9 mouse cellular contexts compared by ENCODE assay signal in the genomic region with DNA sequence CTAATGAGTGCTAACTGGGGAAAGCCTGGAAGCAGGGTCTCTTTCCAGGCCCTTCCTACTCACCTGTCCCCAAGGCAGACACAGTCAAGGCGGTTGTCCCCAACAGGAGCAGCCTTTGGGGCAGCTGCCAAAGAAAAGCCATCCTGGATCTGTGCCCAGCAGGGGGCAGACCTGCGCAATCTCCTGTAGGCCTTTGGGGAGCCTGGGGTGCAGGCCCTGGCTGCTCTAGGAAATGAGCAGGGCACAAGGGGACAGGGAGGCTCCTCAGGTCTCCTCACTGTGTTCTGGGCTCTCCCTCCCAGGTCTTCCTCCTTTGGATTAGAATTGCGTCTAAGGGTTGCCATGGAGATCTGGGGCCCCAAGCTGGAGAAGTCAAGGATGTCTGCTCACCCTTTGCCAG. TPM values are rescaled to one million over a fixed set of nuclear protein-coding genes. Genes with fewer than 3 reads are reported as not detected.
DNase-seq lines count a peak whose midpoint lies in the region; ATAC-seq and TF ChIP-seq lines count a peak whose summit lies in the region.
"Had no signal": no experiment of that assay in that cellular context is flagged by ENCODE, and none has a peak within 500 bp of the region (broad histone marks: within the 10 kb centered on the region; RNA-seq: fewer than 3 reads in every experiment).

No protein-coding gene starts in this region.

- H3K27ac ChIP-seq in layer of hippocampus, adult 2 months: no peak overlapping the region
- H3K27ac ChIP-seq: liver, embryonic 15.5 days had no signal

- DNase-seq in layer of hippocampus, adult 2 months (ENCODE audit: low spot score in 2 of 2): no peak
- DNase-seq in layer of hippocampus, postnatal 14 days (ENCODE audit: low spot score in 2 of 2): no peak
- DNase-seq in WW6 (ENCODE audit: low read depth, low spot score): peak; percentile 28
- peak; percentile 16 to 17 for DNase-seq in spleen, postnatal 36 days (ENCODE audit: low spot score in 2 of 2)
- DNase-seq in gastrocnemius, postnatal 14 days: no peak
- DNase-seq in right cerebral cortex, adult 2 months (ENCODE audit: low spot score in 2 of 2): no peak
- no peak for DNase-seq in right cerebral cortex, postnatal 14 days

- intact Hi-C loops in gastrocnemius, postnatal 14 days (cut with DNase I; ENCODE audit: low total_unique reads): no loop called here

- no peak overlapping the region for H3K4me3 ChIP-seq in layer of hippocampus, adult 2 months
- H3K4me3 ChIP-seq: liver, embryonic 15.5 days had no signal

- peak; percentile 51 for TF ChIP-seq CTCF in layer of hippocampus, adult 2 months (conservative IDR thresholded peaks at IDR 0.05)

- ATAC-seq in granulocyte monocyte progenitor cell, adult 5-6 weeks (replicated peaks; ENCODE audit: poor library complexity, severe bottlenecking): 0 out of 2 replicates have a peak, but pooled peaks have one; percentile 12

RNA-seq across cellular contexts. Expression of a gene that starts 7.4 kb away (rescaled TPM):
- not detected for total RNA-seq in layer of hippocampus, adult 2 months (2021)
- not detected for total RNA-seq in layer of hippocampus, postnatal 14 days (2021)
- total RNA-seq in granulocyte monocyte progenitor cell, adult 5-6 weeks (2014; fragmentation: Nextera tagmentation): not detected in 2 replicates
- total RNA-seq in granulocyte monocyte progenitor cell, adult 5-6 weeks (2017): not detected in 2 replicates
- not detected for total RNA-seq in gastrocnemius, postnatal 14 days (2021)

RNA-seq across cellular contexts. Expression of a gene that starts 11.7 kb away (rescaled TPM):
- 100 to 1,000 TPM; 142 to 160 TPM for total RNA-seq in layer of hippocampus, adult 2 months (2021)
- 100 to 1,000 TPM; 116 to 131 TPM for total RNA-seq in layer of hippocampus, postnatal 14 days (2021)
- total RNA-seq in granulocyte monocyte progenitor cell, adult 5-6 weeks (2014; fragmentation: Nextera tagmentation): 76.3 and 119 TPM in 2 replicates
- total RNA-seq in granulocyte monocyte progenitor cell, adult 5-6 weeks (2017): 132 and 151 TPM in 2 replicates
- total RNA-seq in gastrocnemius, postnatal 14 days (2021): 10 to 100 TPM; 20.1 to 24.4 TPM

Comparison
In these comparisons a context has a peak if more than half of its experiments do, and no peak if none do; other contexts are left out.
1. DNase-seq: peak in WW6 (single experiment) and spleen, postnatal 36 days (2 of 2); none in layer of hippocampus, adult 2 months (0 of 2), layer of hippocampus, postnatal 14 days (0 of 2), gastrocnemius, postnatal 14 days (single experiment), right cerebral cortex, adult 2 months (0 of 2) and right cerebral cortex, postnatal 14 days (single experiment).